Mouse (Mus musculus): ENCODE results near the gene Plekhh2.

The Plekhh2 gene

DNA sequence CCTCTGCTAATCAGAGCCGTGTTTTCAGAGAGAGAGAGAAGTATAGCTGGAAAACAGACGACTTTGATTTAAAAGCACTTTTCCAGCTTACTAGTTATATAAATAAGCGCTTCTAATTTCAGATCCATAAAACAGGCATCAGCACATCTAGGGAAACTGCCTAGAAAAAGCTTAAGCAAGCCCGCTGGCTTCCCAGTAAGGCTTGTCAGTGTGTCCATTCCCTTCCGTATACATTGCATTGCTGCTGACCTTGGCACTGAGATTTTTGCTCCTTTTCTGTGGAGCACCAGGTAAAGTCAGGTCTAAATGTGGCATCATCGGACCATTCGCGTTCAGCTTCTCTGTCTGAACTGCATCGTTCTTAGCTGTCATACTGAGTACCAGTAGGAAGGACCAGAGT is 130.6 kb downstream of the Plekhh2 start:
- DNase-seq (ENCODE audit: low read depth, low spot score): no peak

DNA sequence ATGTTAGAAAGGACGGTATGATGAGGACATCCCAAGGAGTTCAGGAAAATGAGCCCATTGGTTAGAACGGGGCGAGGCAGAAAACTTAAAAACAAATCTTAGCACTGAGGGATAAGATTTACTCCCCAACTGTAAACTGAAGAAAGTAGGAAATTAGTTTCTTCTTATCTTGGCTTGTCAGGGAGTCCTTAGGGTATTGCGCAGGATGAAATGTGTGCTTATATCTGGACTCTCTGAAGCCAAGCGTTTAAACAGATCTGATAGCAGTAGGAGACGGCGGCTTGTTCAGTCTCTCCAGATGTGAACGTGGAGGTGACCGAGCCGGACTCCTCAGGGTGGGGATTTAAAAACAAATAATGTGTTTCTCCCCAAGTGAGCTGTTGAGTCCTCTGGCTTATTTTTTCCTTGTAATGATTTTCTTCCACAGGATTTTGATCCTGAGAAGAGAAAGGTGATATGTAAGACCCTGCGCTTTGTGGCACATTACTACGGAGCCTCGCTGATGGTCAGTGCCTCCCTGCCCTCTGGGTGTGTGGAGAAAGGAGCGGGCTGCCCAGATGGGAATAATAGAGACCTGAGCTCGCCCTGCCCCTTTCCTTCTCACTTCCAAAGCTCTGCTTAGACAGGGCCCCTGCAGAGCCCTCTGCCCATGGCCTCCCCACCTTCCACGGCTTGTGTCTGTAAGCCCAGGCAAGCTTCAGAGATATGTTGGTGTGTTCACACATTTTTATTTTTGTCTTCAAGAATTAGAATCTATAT is 132.8 kb downstream of the Plekhh2 start:
- DNase-seq (ENCODE audit: low read depth, low spot score): no peak

DNA sequence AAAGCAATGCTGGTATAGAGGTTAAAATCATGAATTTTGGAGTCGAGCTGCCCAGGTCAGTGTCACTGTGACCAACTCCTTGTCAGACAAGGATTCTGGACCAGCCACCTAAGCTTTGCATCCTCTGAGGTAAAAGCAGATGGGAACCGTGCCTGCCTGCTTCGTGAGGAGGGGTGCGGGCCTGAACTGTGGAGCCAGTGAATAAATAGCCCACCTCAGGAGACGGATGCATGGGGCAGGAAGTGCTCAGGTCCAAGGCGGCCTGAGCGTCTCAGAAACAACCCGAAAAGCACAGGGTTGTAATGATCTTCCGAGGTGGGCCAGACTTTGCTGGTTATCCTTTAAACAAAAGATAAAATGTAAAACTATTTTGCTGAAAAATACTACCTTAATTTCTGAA is 133.4 kb downstream of the Plekhh2 start:
- no peak for DNase-seq (ENCODE audit: low read depth, low spot score)

DNA sequence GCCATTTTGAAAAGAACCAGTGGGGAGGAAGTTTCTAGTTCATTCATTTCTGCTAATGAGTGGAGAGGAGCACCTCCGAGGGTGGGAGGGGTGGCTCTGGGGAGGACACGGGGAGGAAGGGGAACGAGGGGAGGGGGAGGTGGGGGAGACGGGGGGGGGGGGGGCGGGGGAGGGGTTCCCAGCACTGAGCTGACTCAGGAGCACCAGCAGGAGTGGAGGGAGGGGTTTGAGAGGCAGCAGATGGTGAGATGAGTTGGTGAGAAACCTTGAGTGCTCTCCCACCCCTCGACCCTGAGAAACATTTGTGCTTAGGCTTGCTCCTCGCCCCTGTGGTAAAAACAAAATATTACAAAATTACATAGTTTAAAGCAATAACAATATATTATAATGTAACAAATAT is 134.2 kb downstream of the Plekhh2 start:
- no peak for DNase-seq (ENCODE audit: low read depth, low spot score)

DNA sequence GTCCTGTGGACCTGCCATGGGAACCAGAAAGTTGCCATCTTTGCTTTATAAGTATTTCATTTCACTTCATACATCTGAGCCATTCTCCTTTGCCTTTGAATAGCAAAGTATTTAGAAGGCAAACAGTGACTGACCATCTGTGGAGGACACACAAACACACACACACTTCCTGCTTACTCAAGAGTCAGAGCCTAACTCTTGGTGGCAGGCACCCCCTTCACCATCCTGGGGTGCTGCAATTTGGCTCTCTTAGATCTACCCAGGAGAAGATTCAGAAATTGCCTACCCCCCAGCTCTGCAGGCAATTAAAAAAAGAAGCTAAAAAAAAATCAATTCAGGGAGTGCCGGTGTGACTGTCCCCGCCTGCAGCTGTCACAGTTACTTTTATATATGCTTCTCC is 134.8 kb downstream of the Plekhh2 start:
- DNase-seq (ENCODE audit: low read depth, low spot score): no peak

DNA sequence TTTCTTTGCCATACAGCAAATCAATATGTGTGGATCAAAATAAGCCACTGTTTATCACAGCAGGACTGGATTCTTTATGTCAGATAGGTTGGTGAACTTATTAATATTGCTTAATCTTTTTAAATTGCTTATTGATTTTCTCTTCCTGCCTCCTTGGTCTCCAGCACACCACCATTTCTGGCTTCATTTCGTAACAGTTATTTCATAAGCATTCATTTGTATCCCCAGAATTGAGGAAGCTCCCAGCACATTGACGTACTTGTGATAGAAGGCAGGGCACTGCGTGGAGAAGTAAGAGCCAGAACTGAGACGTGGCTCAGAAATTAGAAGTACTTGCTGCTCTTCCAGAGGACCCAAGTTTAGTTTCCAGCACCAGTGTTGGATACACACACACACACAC is 135.9 kb downstream of the Plekhh2 start:
- no peak for DNase-seq (ENCODE audit: low read depth, low spot score)

DNA sequence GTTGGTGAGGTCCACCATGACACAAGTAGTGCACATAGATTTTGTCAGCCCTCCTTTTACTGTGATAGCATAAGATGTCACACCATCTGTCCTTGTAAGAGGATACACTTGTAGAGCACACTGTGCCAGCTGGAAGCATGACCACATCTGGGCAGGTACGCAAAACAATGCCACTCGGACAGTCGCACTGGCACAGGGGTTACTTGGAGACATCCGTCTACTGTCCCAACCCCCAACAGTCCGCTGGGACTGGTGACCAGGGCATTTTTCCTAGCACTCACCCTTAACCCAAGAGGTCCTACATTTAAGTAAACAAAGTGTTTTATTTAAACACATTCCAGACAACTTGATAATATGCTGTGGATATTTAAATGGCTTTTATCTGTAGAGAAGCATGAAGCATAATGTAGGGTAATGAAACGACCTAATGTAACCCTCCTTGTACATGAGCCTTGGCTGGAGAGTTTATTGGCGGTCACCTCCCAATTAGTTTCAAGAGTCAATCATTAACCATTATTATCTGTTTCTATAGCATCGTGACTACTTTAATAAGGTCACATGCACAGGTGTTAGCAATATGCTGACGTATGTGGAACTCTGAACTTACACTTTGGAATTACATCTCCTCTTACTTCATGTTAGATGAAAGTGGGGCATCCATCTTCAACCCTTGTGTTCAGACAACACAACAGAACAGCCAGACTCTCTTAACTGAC is 138.8 kb downstream of the Plekhh2 start:
- no peak for DNase-seq (ENCODE audit: low read depth, low spot score)

DNA sequence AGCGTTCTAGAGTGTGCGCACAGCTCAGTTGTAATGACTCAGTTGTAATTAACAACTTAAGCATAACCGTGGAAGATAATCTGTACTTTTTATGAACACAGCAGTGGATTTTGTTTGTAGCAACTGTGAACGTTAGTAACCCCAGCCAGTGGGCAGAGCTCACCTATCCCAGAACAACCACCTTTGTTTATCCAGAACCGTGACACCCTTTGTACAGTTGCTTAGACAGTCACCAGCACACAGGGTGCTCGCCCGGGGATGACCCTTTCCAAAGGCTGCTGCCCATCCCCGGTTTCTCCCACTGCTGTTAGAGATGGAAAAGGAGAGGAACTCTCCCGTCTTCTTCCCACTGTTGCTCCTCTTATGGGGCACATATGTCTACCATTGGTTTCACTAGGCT is 141.8 kb downstream of the Plekhh2 start:
- DNase-seq (ENCODE audit: low read depth, low spot score): no peak

DNA sequence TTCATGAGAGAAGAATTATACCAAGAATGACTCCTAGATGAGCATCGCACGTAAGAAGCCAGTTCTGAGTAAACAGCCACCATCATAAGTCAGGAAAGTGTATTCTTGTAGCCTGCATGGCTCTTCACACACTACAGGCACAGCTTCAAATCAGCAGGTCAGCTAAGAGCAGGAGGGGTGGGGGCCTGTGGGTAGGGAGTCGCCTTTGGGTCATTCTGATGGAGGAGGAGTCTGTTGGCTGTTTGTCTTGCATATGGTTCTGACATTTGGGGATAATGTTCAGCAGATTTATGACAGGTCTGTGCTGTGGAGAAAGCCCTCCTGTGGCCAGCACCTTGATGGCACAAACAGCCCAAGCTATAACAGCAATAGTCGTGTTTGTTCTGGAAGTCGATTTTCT is 144.5 kb downstream of the Plekhh2 start:
- no peak for DNase-seq (ENCODE audit: low read depth, low spot score)

DNA sequence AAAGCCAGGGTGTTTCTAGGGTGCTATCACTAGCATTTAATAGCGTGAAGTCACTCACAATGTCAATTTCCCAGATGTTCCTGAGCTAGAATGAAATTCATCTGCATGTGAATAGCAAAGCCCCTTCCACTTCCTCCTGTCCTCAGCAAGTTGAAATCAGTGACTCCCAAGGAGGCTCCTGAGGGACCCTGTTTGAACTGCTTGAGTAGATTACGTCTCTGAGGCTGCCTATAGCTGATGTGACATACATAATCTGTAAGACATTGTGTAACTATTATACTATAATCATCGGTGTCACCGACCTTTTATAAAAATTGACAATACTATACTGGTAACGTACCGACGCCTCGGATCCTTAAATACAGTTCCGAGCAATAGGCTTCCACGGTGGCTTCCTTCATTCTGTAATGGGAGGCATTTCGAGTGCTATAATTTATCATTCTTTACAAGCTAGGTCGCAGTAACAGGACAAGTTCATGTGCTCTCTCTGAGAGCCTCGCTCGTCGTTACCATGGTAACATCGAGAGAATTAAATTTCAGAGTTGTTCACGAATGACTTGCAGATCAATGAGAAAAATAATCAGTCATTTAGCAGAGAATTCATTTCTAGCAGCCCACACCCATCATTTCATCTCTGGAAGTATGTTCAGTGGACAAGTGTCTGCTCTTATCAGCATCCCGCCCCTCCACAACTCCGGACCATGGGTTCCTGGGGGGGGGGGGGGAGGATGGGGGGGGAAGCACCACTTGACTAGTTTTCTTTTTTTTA is 145.1 kb downstream of the Plekhh2 start:
- no peak for DNase-seq (ENCODE audit: low read depth, low spot score)

DNA sequence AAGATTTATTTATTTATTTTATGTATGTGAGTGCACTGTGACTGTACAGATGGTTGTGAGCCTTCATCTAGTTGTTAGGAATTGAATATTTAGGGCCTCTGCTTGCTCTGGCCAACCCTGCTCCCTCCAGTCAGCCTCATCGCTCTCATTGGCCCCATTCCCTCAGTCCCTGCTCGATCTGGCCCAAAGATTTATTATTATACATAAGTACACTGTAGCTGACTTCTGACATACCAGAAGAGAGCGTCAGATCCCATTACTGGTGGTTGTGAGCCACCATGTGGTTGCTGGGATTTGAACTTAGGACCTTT is 145.7 kb downstream of the Plekhh2 start:
- DNase-seq (ENCODE audit: low read depth, low spot score): no peak

DNA sequence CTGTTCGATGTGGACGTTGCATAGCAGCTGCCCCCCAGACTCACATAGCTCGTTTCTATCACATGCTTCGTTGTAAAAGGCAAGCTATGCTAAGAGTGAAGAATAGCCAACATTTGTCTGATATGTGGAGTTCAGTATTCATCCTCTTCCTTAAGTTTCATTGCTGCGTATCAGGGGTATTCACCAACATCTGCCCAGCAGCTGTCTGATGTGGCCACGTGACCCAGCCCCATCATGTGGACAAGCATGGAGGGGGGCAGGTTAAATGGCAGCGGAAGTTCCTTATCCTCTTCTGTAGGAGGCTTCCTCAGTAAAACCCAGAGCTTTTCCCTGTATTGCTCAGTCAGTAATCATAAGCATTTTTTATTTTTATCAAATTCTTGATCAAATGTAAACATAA is 146.1 kb downstream of the Plekhh2 start:
- DNase-seq (ENCODE audit: low read depth, low spot score): no peak

DNA sequence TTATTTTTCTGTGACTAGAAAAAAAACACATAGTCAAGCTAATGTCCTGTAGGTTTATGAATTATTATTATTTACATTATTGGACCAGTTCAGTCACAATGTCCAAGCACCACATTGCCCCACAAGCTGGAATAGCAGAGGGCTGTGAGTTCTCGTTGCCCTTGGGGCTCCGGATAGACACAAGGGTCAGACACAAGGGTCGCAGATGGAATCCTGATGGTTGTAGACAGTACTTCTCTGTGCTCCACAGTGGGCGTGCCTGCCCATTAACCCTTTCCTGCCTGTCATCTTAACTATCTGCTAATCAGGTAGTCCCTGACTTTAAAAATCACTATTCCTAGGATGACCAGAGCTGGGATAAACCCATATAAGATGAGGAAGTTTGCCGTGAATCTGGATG is 146.5 kb downstream of the Plekhh2 start:
- DNase-seq (ENCODE audit: low read depth, low spot score): no peak

DNA sequence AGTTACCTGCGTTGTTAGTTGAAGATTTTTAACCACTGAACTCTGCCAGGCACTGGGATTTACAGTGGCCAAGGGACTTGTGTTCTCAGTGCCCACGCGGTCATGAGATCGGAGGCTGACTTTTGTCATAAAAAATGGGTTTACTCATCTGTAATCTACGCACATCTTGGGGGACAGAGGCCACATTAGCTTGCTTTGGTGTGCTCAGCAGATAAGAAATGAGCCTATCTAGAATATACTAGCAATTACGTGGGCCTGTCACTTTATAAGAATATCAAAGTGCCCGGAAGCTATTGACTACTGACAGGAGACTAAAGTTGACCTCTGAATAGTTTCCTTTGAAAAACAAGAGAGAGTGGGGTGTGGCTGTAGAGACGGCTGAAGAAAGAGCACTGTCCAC is 147.3 kb downstream of the Plekhh2 start:
- DNase-seq (ENCODE audit: low read depth, low spot score): no peak

DNA sequence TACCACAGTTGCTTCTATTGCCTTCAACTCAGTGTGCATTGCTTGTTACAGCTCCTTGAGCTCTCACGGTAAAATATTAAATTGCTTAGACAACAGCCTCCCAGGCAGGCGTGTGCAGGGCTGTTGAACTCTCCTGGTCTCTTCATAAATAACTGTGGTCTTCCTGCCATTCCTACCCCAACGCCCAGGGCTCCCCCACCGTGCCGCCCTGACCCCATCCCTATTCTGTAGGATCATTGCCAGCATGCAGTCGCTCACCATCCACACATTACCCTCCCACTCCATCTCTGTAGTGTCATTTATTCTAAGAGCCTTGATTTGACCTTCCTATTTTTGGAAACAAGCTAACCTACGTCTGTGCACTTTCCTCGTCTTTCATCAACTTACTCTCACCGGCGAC is 153.4 kb downstream of the Plekhh2 start:
- DNase-seq (ENCODE audit: low read depth, low spot score): no peak

DNA sequence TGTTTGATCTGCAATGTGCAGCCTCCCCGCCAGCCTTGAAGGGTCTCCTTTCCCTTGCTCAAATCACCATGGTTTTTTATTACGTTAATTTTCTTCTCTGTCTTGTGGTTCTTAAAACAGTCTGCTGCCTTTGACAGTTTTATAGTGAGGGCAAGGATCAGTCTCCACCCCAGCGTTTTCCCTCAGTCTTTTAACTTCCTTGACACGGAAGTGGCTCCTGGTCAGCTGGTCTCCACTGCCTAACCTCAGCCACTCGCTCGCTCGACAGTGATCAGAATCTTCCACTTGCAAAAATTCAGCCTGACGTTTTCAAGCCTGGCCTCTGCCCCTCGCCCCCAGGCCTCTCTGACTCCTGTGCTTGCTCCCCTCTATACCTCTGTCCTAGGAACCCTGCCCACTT is 154.0 kb downstream of the Plekhh2 start:
- no peak for DNase-seq (ENCODE audit: low read depth, low spot score)

DNA sequence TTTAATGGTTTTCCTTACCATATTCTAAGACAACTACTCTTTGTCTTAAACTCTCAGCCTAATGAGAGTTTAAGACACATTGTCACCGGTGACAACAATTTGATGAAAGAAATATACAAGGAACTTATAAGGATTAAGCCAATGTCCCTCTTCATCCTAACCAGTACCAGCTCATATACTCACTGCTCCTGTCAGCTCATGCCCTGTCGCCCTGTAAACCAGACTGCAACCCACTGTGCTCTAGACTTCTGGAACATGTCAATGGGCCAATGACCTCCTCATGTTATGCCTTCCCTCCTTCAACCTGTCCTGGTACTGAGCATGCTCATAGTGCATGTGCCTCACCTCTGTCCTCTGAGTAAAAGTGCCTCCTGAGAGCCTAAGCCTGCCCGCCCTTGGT is 156.2 kb downstream of the Plekhh2 start:
- DNase-seq (ENCODE audit: low read depth, low spot score): no peak

Data from A20 (cell line).